Mouse (Mus musculus): Measurements from ENCODE around the gene Eif2a.

GRCm38 (mm10) chr3:58516602-58516976 is 9.0 kb upstream of the Eif2a start:
- TF ChIP-seq CTCF (conservative IDR thresholded peaks at IDR 0.05; ENCODE audit: insufficient read depth, insufficient read length, low read depth, low read length) (no peak), POLR2A (IDR thresholded peaks at IDR 0.05; ENCODE audit: low read depth, low read length) (no peak)
